Mouse (Mus musculus) activated CD4-positive, CD25-positive, alpha-beta regulatory T cell, adult 9 weeks (primary cell): Measurements from ENCODE around the gene Usp47. TPM values are rescaled to one million over a fixed set of nuclear protein-coding genes. Genes with fewer than 3 reads are reported as not detected.

ENCODE experiments used
- polyA plus RNA-seq: library from polyadenylated mRNA; unstranded; fragments of 100-300 nt; shearing (Covaris generic); gene quantifications from one replicate; pipeline ENCODE4 v1.2.1, GENCODE M21; 2017

The Usp47 gene
- polyA plus RNA-seq, result 45.1 TPM

DNA sequence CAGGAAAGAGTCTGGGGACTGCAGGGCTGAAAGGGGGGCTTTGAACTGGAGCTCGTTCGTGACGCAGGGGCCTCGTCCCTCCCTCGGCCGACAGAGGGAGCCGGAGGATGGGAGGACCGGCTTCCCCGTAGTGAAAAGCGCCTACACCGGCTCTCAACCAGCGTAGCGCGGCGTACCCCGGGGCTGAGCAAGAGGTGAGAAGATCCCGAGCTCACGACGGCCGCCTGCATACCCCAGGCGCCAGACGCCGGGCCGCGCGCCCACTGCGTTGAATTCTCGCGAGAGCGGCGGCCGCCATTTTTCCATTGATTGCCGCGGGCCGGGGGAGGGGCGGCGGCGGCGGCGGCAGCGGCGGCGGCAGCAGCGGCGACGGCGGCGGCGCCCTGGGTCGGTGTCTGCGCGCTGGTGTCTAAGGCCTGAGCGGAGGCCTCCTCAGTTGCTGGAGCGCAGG is at the start of gene Usp47:
Gene Usp47, plus strand, starts transcription at position 355 of the 451 bp plus-strand sequence.

DNA sequence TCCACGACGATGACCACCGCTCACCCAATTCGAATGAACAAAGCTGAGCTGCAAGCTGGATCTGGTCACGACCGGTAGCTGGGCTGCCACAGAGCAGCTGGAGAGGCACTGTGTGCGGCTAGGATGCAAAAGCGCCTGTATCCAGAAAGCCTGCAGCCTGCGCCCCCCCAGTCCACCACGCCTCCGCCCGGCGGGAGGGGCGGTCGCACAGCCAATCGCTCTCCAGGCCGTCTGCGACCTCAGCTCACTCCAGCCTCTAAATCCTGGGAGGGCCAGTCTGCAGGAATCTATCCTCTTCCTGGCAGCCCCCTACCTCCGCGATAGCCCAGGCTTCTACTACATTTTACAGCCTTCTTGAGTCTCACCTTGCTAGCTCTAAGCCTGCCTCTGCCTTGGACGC is 135.6 kb downstream of the Usp47 start, which contains the start of gene Dkk3:
Gene Dkk3, minus strand, starts transcription at position 116 of the 400 bp plus-strand sequence.

Other genes starting within 250 kb of the Usp47 start
- not detected for gene Galnt18, start 243.5 kb upstream of the Usp47 start, polyA plus RNA-seq
- 1.3 TPM for gene Dkk3, start 135.6 kb downstream of the Usp47 start, polyA plus RNA-seq
- 3.3 TPM for gene Mical2, start 202.4 kb downstream of the Usp47 start, polyA plus RNA-seq